Mouse (Mus musculus) bone marrow macrophage, adult 2 months (primary cell): ENCODE measurements around the gene Becn1.

ENCODE experiments used
- CTCF ChIP-seq: IDR thresholded peaks from 2 replicates; pipeline ENCODE4 v1.5.1; 2012; ENCODE audit warnings: low read depth, mild to moderate bottlenecking, low read length, moderate library complexity
- POLR2A ChIP-seq: IDR thresholded peaks from 2 replicates; pipeline ENCODE4 v1.6.1; 2012; ENCODE audit warnings: mild to moderate bottlenecking, low read depth, low read length, borderline replicate concordance

DNA sequence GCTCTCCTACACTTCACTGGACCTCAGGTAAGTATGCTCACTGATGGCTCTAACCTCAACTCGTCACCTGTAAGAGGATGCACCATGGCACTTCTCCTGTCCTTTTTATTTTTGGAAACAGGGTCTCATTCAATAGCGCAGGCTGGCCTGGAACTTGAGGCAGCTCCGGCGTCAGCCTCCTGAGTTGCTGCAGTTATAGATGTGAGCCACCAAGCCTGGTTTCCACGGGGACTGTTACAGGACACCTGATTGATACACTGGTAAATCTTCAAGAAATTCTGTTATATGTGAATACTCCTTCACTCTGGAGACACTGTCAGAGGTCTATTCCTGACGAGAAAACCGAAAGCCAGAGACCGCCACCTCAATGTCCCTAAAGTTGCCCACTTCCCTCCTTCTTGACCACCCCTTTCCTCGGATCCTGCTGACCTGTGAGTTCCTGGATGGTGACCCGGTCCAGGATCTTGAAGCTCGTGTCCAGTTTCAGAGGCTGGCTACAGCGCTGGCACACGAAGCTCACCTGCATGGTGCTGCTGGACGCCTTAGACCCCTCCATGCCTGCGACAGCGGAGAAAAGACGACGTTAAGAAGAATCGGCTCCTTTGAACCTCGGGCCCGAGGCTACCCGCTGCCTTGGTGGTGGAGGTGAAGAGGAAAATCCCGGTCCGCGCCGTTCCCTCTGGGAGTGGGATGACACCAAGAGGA is 635 bp downstream of the Becn1 start:
- TF ChIP-seq CTCF: no peak
- TF ChIP-seq POLR2A: no peak
